Mouse (Mus musculus) NIH3T3 (cell line): ENCODE measurements around the gene Ctsk.

Source experiments
- DNase-seq: peaks from one replicate; pipeline ENCODE4 v3.0.0-alpha.2; 2012; ENCODE audit warnings: low read depth

The Ctsk gene

DNA sequence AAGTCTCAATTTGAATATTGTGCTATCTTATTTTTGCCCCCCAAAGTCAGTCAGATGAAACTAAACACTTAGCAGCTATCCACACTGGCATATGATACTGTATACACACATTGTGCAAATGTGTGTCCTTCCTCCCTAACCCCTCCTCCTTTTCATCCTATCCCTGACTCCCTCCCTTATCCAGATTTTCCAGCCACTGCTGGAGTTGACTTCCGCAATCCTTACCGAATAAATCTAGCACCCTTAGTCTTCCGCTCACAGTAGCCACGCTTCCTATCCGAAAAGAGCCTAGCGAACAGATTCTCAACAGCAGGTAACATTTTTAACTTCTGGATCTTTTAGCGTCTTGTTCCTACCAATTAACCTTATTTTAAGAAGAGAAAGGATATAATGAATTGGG, at the start of gene Ctsk:
Gene Ctsk, plus strand, starts transcription at position 233 of the 400 bp plus-strand sequence.
- DNase-seq = peak; percentile 45

DNA sequence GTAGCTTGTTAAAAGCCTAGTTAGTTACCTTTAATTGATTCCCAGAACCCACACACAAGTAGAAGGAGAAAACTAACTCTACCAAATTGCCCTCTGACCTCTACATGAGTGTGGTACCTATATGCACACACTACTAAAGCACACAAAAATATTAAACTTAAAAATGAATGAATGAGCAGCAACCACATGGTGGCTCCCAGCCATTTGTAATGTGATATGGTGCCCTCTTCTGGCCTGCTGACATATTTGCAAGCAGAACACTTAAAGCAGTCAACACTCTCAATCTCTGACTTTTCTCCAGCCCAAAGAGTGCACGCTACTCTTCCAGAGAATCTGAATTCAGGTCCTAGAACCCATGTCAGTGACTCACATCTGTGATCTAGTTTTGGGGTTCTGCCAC, 48.6 kb upstream of the Ctsk start:
- DNase-seq = peak; percentile 83

DNA sequence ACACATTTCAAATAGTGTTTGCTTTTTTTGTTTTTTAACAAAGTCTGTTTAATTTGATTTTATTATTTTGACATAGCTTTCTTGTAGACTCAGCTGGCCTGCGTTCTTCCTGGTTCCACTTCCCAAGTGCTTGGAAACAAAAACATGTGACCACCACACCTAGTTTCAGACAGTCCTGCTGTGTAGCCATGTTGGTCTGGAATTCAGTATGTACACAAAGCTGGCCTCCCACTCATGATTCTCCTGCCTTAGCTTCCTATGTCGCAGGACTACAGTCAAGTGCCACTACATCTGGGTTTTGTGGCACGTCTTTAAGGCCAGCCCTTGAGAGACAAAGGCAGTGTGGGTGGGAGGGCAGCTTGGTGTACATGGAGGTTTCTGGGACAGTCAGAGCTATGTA, 48.1 kb upstream of the Ctsk start:
- no peak for DNase-seq

DNA sequence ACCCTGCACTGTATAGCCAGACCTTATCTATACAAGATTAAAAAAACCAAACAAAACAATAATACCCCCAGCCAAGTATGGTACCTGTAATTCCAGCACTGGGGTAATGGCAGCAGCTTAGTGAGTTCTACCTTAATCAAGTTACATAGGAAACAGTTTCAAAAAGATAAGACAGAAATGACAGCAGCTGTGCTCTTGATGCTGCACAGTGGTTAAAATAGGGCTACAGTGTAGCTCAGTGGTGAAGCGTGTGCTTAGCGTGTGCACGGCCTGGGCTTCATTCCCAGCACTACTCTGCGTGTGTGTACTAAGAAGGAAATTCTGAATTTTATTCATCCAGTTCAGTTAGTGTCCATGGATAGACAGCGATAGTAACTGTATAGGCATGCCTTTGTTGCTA, 42.7 kb upstream of the Ctsk start:
- DNase-seq = no peak

DNA sequence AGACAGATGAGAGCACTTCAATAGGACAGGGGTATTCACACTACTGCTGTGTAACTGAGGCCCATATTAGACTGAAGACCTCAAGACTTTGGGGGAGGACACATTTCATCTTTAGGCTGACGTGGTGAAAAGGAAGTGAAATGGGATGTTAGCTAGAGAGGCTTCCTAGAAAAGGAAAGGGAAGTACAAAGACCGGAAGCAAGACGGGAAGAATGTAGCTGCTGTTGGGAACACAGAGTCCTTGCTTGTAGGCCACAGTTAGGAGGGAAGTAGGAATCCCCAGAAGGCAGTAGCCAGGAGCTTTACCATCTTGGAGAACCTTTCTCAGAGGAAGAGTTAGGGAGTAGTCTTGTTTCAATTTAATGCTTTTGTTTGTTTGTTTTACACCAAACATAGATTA, 41.3 kb upstream of the Ctsk start:
- no peak for DNase-seq

DNA sequence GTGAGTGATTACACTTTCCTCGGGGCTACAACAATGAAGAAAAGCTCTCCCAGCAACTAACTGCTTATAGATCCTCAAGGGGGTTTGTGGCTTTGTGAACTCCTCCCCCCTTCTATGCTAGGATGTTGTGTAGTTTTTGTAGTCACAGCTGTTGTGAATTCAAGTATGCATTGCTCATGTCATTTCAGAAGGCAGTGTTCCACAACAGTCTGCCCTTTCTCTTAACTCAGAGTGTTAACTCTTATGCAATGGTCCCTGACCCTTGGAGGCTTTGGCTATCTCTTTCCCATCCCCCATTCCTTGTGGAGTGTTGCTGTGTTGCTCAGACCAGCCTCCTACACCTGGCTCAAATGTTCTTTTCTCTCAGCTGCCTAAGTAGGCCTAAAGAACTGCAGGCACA, 39.7 kb upstream of the Ctsk start:
- DNase-seq = peak; percentile 53

DNA sequence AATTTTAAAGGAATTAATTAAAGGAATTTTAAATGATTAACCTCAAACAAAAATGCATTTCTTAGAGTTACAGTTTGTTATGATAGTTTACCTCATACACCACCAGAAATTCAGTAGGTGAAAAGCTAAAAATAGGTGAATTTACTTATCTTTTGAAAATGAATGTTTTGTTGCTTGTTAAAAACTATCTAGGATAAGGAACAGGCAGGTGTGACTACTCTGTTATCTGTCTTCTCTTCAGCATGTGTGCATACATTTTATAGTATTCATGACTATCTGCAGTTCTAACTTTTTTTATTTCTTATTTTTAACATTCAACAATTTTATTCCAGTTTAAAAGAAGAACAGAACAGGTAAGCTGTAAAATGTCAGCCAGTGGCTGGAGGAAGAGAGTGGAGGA, 35.2 kb upstream of the Ctsk start:
- no peak for DNase-seq

DNA sequence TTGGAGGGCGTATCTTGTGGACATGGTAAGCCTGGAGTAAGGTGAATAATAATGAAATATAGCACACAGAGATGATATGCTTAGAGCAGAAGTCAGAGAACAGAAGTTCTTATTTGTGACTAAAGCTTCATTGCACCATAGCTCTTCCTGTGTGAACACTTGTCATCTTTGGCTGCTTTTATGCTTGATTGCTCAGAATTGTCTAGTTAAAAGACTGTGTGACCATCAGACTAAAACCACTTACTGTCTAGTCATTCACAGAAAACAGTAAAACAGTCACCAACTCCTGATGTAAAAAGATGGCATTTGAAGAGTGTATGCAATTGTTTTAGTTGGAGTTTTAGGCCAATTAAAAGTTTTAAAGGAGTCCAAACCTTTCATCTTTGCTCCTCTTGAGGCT, 20.1 kb upstream of the Ctsk start:
- no peak for DNase-seq

DNA sequence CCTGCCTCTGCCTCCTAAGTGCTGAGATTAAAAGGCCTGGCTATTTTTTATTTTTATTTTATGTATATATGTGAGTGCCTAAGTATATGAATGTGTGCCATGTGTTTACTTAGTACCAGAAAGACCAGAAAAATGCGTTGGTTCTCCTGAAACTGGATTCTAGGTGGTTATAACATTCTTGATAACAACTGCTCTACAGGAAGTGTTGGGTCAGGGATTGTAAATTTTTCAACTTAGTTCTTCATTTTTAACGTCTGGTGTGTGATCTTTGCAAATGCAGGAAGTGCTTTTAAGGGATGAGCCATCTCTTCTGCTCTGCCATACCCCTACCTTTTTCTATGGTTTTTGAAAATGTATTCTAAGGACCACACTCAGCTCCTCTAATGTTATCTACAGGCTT, 12.6 kb upstream of the Ctsk start:
- no peak for DNase-seq

DNA sequence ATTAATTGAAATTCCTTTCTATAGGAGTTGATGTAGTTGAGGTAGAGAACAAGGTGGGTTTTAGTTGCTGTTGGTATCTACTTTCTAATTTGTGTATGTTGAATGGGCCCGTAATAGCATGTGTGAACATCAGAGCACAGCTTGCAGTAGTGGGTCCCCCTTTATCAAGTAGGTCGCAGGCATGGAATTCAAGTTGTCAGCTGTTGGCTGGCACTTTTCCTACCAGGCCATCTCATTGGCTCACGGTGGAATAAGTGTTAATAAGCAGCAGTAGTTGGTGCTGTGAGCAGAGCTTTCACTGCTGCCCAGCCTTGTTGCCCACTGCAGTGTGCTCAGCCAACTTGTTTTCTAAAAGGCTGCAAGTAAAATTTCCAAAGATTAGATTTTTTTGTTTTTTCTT, 10.4 kb upstream of the Ctsk start:
- DNase-seq = no peak

DNA sequence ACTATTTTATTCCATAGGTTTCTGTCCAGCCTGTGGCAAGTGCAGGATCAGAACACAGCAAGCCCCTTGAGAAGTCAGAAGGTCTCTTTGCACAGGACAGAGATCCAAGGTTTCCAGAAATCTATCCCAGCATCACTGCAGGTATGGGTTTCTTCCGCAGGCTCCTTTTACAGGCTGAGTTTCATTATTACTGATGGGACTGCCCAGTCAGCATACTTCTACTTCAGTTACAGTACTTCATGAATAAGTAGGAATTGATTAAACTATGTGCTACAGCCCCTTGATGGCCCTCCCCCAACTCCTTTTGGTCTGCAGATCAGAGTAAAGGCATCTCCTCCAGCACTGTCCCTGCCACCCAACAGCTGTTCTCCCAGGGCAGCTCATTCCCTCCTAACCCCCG, 8.8 kb upstream of the Ctsk start:
- DNase-seq = no peak

DNA sequence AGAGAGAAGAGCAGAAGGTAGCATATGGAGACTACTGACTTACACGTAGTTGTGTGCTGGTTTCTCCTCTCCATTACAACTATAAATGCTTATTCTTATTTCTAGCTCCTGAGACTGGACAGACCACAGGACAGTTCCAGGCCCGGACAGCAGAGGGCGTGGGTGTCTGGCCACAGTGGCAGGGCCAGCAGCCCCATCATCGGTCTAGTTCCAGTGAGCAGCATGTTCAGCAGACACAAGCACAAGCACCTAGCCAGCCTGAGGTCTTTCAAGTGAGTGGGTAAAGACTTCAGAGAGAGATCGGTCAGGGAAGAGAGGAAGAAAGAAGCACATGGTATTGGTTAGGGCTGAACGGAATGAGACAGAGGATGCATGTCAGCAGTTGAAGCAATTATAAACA, 4.7 kb upstream of the Ctsk start:
- peak; percentile 71 for DNase-seq

DNA sequence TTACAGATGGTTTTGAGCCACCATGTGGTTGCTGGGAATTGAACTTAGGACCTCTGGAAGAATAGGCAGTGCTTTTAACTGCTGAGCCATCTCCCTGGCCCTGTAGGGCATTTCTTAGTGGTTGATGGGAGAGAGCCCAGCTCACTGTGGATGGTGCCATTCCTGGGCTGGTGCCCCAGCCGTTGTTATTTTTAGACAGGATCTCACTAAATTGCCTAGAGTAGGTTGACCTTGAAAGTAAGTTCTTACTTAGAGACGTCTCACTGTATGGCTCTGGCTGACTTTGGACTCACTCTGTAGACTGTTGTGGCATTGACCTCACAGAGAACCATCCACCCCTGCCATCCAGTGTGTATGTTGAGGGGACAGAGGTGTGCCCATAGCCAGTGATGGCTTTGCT, 827 bp upstream of the Ctsk start:
- no peak for DNase-seq

DNA sequence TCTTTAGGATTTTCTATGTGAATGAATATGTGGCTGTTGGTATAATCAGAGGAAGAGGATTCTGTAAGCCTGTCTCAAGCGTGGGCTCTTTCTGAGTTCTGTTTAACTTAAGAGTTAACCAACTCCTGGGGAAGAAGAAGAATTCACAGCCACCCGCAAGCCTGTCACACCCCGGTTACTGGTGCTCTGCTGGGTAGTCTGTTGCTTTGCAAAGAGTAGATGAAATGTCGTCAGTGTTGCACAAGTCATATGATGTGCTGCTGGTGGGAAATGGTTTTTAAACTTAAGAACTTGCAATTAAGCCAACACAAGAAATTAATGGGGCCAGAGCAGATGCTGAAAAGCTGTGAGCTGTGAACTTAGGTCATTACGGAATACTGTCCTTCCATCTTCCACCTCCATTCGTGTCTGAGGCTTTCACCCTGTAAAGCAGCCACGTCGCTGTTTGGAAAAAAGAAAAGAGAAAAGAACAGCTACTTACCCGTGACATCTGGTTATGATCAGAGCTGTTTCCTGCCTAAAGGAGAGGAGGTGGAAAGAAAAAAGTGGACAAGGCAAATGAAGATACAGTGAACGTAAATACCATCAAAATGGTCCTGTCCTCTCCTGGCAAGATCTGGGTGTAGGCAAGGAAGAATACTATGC, 562 bp downstream of the Ctsk start:
- peak; percentile 58 for DNase-seq

DNA sequence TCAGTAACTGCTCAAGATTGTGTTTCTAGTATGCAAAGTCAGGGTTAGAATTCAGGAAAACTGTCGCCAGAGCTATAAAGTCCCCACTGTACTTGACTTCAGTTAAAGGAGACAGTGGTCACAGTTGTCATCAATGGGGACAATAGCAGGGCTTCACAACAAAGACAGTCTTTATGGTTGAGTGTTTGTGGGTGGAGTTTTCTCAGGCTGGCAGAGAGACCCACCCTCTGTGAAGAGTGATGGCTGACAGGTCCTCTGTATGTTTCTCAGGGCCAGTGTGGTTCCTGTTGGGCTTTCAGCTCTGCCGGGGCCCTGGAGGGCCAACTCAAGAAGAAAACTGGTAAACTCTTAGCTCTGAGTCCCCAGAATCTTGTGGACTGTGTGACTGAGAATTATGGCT, 3.3 kb downstream of the Ctsk start:
- no peak for DNase-seq

DNA sequence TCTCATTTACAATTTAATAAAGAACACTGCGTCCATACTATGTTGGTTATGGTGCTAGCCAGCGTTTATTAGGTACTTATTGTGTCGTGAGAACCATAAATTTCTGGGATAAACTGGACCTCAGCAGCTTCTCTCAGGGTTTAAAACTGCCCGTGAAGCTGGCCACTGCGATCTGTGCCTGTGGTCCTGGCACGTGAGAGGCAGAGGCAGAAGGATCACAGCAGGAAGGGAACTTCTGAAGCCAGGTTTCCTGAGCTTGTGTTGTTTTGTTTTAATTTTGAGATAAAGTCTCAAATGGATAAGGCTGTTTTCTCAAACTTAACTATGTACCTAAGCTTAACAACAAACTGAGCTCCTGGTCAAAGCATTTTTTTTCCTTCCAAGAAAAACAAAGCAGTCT, 10.3 kb downstream of the Ctsk start:
- no peak for DNase-seq

DNA sequence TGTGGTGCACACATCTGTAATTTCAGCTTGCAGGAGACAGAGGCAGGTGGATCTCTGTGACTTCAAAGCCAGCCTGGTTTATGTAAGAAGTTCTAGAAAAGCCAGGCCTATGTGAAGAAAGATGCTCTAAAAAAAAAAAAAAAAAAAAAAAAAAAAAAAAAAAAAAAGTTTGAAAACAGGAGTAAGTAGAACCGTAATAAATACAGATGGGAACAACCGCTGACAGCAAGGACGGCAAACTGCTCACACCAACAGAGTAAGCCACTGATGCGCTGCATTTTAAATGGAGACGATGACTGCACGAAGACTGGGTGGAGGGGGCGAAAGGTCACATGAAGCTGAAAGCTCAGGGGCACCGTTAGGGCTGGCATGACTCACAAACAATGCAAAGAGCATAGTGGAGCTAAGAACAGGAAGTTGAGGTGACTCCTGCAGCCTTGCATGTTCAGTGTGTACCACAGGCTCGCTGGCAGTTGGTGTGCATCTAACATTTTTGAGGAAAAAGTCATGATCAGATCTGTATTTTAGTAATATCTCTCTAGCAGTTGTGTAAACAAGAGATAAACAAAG, 12.6 kb downstream of the Ctsk start:
- DNase-seq = no peak

DNA sequence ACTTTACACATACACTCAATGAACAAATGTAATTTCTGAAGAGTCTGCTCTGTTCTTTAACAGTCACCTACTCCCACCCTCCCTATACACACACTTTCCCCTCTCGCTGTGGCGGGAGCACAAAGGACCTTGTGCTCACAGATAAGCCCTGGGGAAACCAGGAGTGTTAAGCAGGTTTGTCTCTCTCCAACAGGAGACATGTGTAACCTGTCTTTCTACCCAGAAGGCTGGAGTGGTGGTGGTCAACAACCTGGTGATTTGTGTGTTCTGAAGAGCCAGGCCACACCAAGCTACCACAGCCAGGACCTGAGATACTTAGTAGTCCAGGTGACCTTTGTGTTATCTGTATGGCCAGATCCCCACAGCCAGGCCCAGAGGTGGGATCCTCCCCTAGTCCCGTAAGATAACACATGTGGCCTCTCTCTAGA, 17.6 kb downstream of the Ctsk start:
- DNase-seq = no peak

DNA sequence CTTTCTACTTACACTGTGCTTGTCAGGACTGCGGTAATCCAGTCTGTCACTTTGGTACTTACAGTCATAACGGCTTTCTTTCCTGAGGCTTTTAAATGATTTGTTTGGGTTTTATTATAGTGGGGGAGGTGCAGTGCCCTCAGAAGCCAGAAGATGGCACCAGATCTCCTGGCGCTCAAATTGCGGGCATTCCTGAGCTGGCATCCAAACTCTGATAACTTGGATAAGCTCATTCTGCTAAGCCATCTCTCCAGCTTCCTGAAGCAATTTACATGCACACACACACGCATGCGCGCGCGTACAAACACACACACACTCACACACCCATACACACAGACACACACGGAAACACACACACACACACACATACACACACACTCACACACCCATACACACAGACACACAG, 18.4 kb downstream of the Ctsk start:
- peak; percentile 89 for DNase-seq

DNA sequence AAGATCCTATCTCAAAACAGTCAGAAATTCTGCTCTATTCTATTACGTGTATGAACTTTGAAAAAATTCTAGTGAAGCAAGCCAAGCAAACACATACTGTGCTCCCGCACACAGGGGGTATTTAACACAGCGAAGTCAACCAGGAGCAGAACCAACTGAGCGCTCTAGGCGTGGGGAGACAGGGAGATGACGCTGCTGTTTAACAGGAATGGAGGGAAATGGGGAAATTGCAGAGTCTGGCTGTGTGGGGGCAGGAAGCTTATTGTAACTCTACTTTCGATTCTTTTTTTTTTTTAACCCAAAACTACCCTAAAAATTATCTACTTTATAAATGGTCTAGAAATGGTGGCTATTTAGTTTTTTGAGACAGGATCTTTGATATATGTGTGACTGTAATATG, 19.8 kb downstream of the Ctsk start:
- no peak for DNase-seq

DNA sequence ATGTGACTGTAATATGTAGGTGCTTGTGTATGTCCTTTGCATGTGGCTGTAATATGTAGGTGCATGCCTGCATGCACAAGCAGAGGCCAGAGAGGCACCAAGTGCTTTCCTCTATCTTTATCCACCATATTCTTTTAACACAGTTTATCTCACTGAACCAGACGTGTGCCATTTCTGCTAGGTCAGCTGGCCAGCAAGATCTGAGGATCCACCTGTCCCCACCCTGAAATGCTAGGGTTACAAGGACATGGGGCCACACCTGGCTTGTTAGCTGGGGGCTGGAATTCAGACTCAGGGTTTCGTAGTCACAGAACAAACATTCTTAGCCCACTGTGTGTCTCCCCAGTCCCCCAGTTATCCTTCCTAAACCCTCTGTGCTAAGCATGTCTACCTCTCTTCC, 20.3 kb downstream of the Ctsk start:
- DNase-seq = no peak

DNA sequence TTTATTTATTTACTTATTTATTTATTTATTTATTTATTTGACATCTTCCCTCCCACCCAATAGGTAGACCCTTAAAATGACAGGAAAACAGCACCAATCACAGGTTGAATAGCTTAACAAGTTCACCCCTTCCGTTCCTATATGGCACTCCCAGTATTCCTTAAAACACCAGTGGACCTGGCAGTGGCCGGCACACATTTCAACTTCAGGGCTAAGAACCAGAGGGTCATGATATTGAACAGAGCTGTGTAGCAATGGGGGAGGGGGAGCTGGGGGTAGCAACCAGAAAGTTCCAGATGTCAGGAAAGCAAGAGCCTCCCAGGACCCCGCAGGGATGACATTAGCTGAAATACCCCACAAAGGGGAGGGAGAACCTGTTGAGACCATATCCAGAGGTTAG, 21.0 kb downstream of the Ctsk start:
- DNase-seq = no peak

DNA sequence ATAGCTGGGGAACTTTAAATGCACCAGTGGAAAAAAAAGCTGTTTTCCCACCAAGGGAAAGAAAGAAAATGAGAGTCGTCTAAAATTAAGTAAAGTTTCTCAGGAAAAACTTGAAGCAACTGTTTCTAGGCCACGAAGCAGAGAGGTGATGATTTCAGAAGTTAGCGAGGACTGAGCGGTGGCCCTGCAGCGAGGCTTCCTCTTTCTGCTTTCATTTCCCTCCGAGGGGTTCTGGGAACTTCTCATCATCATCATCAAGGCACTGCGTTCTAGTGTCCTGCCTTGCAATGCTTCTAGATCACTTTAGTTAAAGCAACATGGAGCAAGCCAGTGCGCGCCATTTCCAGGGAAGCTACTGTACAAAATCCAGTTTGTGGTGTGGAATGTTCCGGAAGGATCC, 22.1 kb downstream of the Ctsk start:
- DNase-seq = no peak

DNA sequence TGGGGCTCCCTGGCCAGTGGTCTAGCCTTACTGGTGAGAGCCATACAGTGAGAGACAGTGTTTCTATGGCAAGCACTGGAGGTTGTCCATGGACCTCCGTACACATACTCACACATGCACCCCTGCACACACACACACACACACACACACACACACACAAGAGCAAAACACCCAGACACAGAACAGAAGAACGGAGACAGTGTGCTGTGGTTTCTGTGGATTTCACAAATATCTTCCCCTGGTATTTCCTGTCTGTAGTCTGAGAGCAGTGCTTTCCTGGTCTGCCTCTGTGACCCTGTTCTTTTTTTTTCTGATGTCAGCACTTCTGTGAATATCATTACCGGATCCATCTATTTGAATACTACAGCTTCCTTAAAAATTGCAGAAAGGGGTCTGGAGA, 24.6 kb downstream of the Ctsk start:
- DNase-seq = no peak

DNA sequence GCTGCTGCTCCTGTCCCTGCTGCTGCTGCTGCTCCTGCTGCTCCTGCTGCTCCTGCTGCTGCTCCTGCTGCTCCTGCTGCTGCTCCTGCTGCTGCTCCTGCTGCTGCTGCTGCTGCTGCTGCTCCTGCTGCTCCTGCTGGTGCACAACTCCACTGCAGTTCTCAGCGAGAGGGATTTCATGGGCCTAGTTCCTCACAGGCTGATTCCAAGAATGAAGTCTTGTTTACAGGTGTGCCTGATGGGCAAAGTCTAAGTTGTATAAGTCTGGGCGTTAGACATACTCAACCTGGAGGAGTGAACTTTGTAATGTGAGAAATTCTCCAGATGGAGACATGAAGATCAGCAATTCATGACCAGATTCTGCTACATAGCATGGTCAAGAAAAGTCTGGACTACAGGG, 25.6 kb downstream of the Ctsk start:
- no peak for DNase-seq
